Mouse (Mus musculus): ENCODE measurements around the gene Rab3il1.

Gene Rab3il1

GRCm38 (mm10) chr19:10059911-10060567, 58.6 kb downstream of the Rab3il1 start:
- peaks cover 15% of the 10 kb centered on the region for H3K27me3 ChIP-seq (ENCODE audit: insufficient read depth, low read length)
- no peak overlapping the region for H3K4me3 ChIP-seq (replicated peaks; ENCODE audit: low read length)
- TF ChIP-seq CTCF (conservative IDR thresholded peaks at IDR 0.05; ENCODE audit: low read length) (peak; percentile 93), POU5F1 (IDR thresholded peaks at IDR 0.05; ENCODE audit: borderline replicate concordance, low read length) (no peak)
- peaks cover 15% of the 10 kb centered on the region for H3K4me1 ChIP-seq (replicated peaks; ENCODE audit: low read depth, low read length)
- H3K9me3 ChIP-seq (ENCODE audit: low read length): no peaks in the 10 kb centered on the region
- H3K36me3 ChIP-seq (ENCODE audit: insufficient read depth, low read length): peaks cover 43% of the 10 kb centered on the region

GRCm38 (mm10) chr19:10060783-10061590, 59.5 kb downstream of the Rab3il1 start:
- peaks cover 15% of the 10 kb centered on the region for H3K4me1 ChIP-seq (replicated peaks; ENCODE audit: low read depth, low read length)
- H3K36me3 ChIP-seq (ENCODE audit: insufficient read depth, low read length): peaks cover 52% of the 10 kb centered on the region
- H3K9me3 ChIP-seq (ENCODE audit: low read length): no peaks in the 10 kb centered on the region
- TF ChIP-seq CTCF (conservative IDR thresholded peaks at IDR 0.05; ENCODE audit: low read length): no peak
- TF ChIP-seq POU5F1 (IDR thresholded peaks at IDR 0.05; ENCODE audit: borderline replicate concordance, low read length): no peak
- TF ChIP-seq NANOG (IDR thresholded peaks at IDR 0.05; ENCODE audit: borderline replicate concordance, low read length): no peak
- peaks cover 5% of the 10 kb centered on the region for H3K27me3 ChIP-seq (ENCODE audit: insufficient read depth, low read length)
- no peak overlapping the region for H3K4me3 ChIP-seq (replicated peaks; ENCODE audit: low read length)

GRCm38 (mm10) chr19:10061624-10062023, 60.2 kb downstream of the Rab3il1 start:
- H3K27me3 ChIP-seq (ENCODE audit: insufficient read depth, low read length): peaks cover 3% of the 10 kb centered on the region; the same call in 1 of the 2 replicates
- H3K4me1 ChIP-seq (replicated peaks; ENCODE audit: low read depth, low read length): peaks cover 15% of the 10 kb centered on the region
- TF ChIP-seq NANOG (IDR thresholded peaks at IDR 0.05; ENCODE audit: borderline replicate concordance, low read length): no peak
- no peak for TF ChIP-seq CTCF (conservative IDR thresholded peaks at IDR 0.05; ENCODE audit: low read length)
- no peak for TF ChIP-seq POU5F1 (IDR thresholded peaks at IDR 0.05; ENCODE audit: borderline replicate concordance, low read length)

GRCm38 (mm10) chr19:10062292-10062691, 60.8 kb downstream of the Rab3il1 start:
- H3K36me3 ChIP-seq (ENCODE audit: insufficient read depth, low read length): peaks cover 66% of the 10 kb centered on the region
- peaks cover 3% of the 10 kb centered on the region; the same call in 1 of the 2 replicates for H3K27me3 ChIP-seq (ENCODE audit: insufficient read depth, low read length)
- H3K9me3 ChIP-seq (ENCODE audit: low read length): no peaks in the 10 kb centered on the region
- peaks cover 15% of the 10 kb centered on the region for H3K4me1 ChIP-seq (replicated peaks; ENCODE audit: low read depth, low read length)
- TF ChIP-seq NANOG (IDR thresholded peaks at IDR 0.05; ENCODE audit: borderline replicate concordance, low read length) (no peak), CTCF (conservative IDR thresholded peaks at IDR 0.05; ENCODE audit: low read length) (no peak), POU5F1 (IDR thresholded peaks at IDR 0.05; ENCODE audit: borderline replicate concordance, low read length) (no peak)
- no peak overlapping the region for H3K4me3 ChIP-seq (replicated peaks; ENCODE audit: low read length)

More at GRCm38 (mm10) chr19:10061624-10062023, 60.2 kb downstream of the Rab3il1 start:
- Histone ChIP-seq H3K9me3 (ENCODE audit: low read length) (no peaks in the 10 kb centered on the region), H3K36me3 (ENCODE audit: insufficient read depth, low read length) (peaks cover 59% of the 10 kb centered on the region), H3K4me3 (replicated peaks; ENCODE audit: low read length) (no peak overlapping the region)

- TF ChIP-seq NANOG (IDR thresholded peaks at IDR 0.05; ENCODE audit: borderline replicate concordance, low read length) (no peak), POU5F1 (IDR thresholded peaks at IDR 0.05; ENCODE audit: borderline replicate concordance, low read length) (no peak), CTCF (conservative IDR thresholded peaks at IDR 0.05; ENCODE audit: low read length) (no peak)
- H3K4me1 ChIP-seq (replicated peaks; ENCODE audit: low read depth, low read length): peaks cover 15% of the 10 kb centered on the region
- H3K9me3 ChIP-seq (ENCODE audit: low read length): no peaks in the 10 kb centered on the region
- peaks cover 3% of the 10 kb centered on the region; the same call in 1 of the 2 replicates for H3K27me3 ChIP-seq (ENCODE audit: insufficient read depth, low read length)
- peaks cover 71% of the 10 kb centered on the region for H3K36me3 ChIP-seq (ENCODE audit: insufficient read depth, low read length)
- H3K4me3 ChIP-seq (replicated peaks; ENCODE audit: low read length): no peak overlapping the region
Measured at GRCm38 (mm10) chr19:10062862-10063261, 61.4 kb downstream of the Rab3il1 start.

GRCm38 (mm10) chr19:10064173-10065012, 62.9 kb downstream of the Rab3il1 start:
- no peaks in the 10 kb centered on the region for H3K9me3 ChIP-seq (ENCODE audit: low read length)

GRCm38 (mm10) chr19:10065465-10066188, 64.2 kb downstream of the Rab3il1 start:
- Histone ChIP-seq H3K27me3 (ENCODE audit: insufficient read depth, low read length) (no peaks in the 10 kb centered on the region), H3K4me3 (replicated peaks; ENCODE audit: low read length) (no peak overlapping the region), H3K36me3 (ENCODE audit: insufficient read depth, low read length) (peaks cover 99% of the 10 kb centered on the region), H3K9me3 (ENCODE audit: low read length) (peaks cover 5% of the 10 kb centered on the region), H3K4me1 (replicated peaks; ENCODE audit: low read depth, low read length) (peaks cover 15% of the 10 kb centered on the region)
- TF ChIP-seq CTCF (conservative IDR thresholded peaks at IDR 0.05; ENCODE audit: low read length) (no peak), POU5F1 (IDR thresholded peaks at IDR 0.05; ENCODE audit: borderline replicate concordance, low read length) (no peak), NANOG (IDR thresholded peaks at IDR 0.05; ENCODE audit: borderline replicate concordance, low read length) (no peak)

More at GRCm38 (mm10) chr19:10064173-10065012, 62.9 kb downstream of the Rab3il1 start:
- TF ChIP-seq POU5F1 (IDR thresholded peaks at IDR 0.05; ENCODE audit: borderline replicate concordance, low read length): no peak
- no peak for TF ChIP-seq CTCF (conservative IDR thresholded peaks at IDR 0.05; ENCODE audit: low read length)
- no peak for TF ChIP-seq NANOG (IDR thresholded peaks at IDR 0.05; ENCODE audit: borderline replicate concordance, low read length)
- Histone ChIP-seq H3K36me3 (ENCODE audit: insufficient read depth, low read length) (peaks cover 87% of the 10 kb centered on the region), H3K4me3 (replicated peaks; ENCODE audit: low read length) (no peak overlapping the region), H3K27me3 (ENCODE audit: insufficient read depth, low read length) (no peaks in the 10 kb centered on the region), H3K4me1 (replicated peaks; ENCODE audit: low read depth, low read length) (peaks cover 12% of the 10 kb centered on the region)

All from E14TG2a.4 (cell line).